Mouse (Mus musculus): ENCODE measurements around the gene Ffar2.

The Ffar2 gene

GRCm38 (mm10) chr7:30820854-30821445, 2.6 kb downstream of the Ffar2 start:
- DNase-seq: no peak

GRCm38 (mm10) chr7:30820131-30820530, 3.4 kb downstream of the Ffar2 start:
- DNase-seq: no peak

GRCm38 (mm10) chr7:30812291-30812807, 11.2 kb downstream of the Ffar2 start:
- peak in 1 of 2 experiments; percentile 25 for DNase-seq

GRCm38 (mm10) chr7:30811757-30812290, 11.8 kb downstream of the Ffar2 start:
- no peak for DNase-seq

- no peak for DNase-seq
These were observed 13.3 kb downstream of the Ffar2 start for GRCm38 (mm10) chr7:30810319-30810718.

GRCm38 (mm10) chr7:30805924-30806323, 17.7 kb downstream of the Ffar2 start:
- peak in 1 of 2 experiments; percentile 35 for DNase-seq

- no peak for DNase-seq
These were observed 19.4 kb downstream of the Ffar2 start for GRCm38 (mm10) chr7:30804026-30804715.

GRCm38 (mm10) chr7:30803256-30803655, 20.3 kb downstream of the Ffar2 start:
- no peak for DNase-seq

GRCm38 (mm10) chr7:30800653-30801052, 22.9 kb downstream of the Ffar2 start:
- DNase-seq: no peak

- no peak for DNase-seq
These were observed 26.8 kb downstream of the Ffar2 start for GRCm38 (mm10) chr7:30796790-30797189.

GRCm38 (mm10) chr7:30794921-30795320, 28.7 kb downstream of the Ffar2 start:
- DNase-seq: no peak

- DNase-seq: peak in 1 of 2 experiments; percentile 14
These were observed 31.7 kb downstream of the Ffar2 start for GRCm38 (mm10) chr7:30791921-30792320.

- no peak for DNase-seq
These were observed 33.4 kb downstream of the Ffar2 start for GRCm38 (mm10) chr7:30790141-30790540.

- DNase-seq: no peak
These were observed 36.1 kb downstream of the Ffar2 start, which contains the start of gene Krtdap for GRCm38 (mm10) chr7:30787377-30788022. Gene Krtdap, plus strand, starts transcription at chr7:30787896.

- no peak for DNase-seq
These were observed 37.6 kb downstream of the Ffar2 start for GRCm38 (mm10) chr7:30785721-30786546.

GRCm38 (mm10) chr7:30785154-30785553, 38.4 kb downstream of the Ffar2 start:
- DNase-seq: no peak

- DNase-seq: no peak
These were observed 40.9 kb downstream of the Ffar2 start for GRCm38 (mm10) chr7:30782658-30783057.

- no peak for DNase-seq
These were observed 41.8 kb downstream of the Ffar2 start for GRCm38 (mm10) chr7:30781792-30782191.

- DNase-seq: no peak
These were observed 45.7 kb downstream of the Ffar2 start for GRCm38 (mm10) chr7:30777911-30778310.

- no peak for DNase-seq
These were observed 46.4 kb downstream of the Ffar2 start for GRCm38 (mm10) chr7:30777081-30777579.

GRCm38 (mm10) chr7:30776104-30776503, 47.5 kb downstream of the Ffar2 start:
- no peak for DNase-seq

GRCm38 (mm10) chr7:30769236-30769635, 54.3 kb downstream of the Ffar2 start:
- DNase-seq: no peak

Data from kidney, adult 8-10 months (tissue).